Mouse (Mus musculus) monocyte, adult 2 months (primary cell): ENCODE data around the gene Cdc7.

ENCODE experiments used
- DNase-seq, 2 experiments: peaks; one replicate each; pipeline ENCODE4 v3.0.0; 2022; ENCODE audit warnings: low spot score in 2 of 2, low read depth in 1 of 2

The Cdc7 gene

DNA sequence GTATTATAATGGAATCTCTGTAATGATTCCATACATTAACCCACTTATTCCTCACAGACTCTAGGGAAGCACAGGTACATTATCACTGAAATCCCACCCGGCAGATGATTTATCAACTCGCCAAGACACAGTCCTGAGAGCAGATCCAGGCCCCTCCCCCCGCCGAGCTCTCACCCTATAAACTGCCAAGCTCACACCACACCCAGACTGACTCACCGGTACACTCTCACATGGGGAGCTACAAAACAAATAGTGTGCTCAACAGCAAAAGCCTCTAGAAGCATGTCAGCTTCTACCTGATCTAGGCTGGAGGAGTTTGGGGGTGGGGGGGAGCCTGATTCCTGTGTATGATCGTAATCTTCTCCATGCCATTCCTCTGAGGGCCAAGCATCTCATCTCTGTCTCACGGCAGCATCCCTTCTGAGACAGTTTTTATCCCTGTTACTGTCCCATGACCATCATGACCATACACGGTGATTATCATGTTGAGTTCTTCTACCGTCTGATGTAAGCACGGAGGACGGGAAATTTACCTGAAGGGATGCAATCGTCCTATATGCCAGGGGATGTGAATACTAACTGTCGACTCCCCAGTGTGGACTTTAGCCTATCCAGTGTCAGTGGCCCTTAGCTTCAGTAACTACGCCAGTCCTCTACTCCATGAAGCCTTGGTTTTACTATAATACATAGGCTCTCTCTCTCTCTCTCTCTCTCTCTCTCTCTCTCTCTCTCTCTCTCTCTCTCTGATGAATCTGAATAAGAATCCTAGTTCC, 57.4 kb downstream of the Cdc7 start:
- DNase-seq, result no peak

DNA sequence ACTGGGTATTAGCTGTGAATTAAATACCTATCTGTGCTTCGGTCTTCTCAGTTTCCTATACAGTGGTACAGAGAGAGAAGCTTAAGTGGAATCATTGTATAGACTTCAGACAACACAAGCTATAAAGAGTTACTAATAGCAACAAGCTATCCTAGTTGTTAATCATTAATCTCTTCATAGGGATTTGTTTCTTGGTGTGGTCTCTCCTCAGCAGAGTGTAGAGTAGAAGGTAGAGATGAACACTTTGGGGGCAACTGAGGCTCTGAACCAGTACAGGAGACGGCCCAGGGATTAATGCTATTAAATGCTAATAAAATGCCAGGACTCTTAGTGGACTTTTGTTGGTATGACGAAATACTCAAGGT, 57.9 kb downstream of the Cdc7 start:
- DNase-seq, result no peak

DNA sequence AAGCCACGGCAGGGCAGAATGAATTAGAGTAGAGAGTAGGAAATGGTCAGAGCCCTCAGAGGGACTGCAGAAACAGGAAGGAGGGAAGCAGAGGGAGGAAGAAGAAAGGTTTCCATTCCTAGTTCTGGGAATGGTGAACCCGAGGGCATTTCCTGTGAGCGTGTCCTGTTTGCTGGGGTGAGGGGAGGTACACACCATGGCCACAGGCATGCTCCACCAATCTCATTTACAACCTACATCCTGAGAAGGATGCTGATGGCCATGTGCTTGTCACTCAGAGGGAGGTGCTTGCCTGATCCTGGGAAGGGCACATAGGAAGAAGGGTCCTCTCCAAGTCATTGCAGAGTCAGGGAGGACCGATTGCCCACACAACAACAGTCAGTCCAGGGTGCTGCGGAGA, 59.8 kb downstream of the Cdc7 start:
- DNase-seq, result no peak

DNA sequence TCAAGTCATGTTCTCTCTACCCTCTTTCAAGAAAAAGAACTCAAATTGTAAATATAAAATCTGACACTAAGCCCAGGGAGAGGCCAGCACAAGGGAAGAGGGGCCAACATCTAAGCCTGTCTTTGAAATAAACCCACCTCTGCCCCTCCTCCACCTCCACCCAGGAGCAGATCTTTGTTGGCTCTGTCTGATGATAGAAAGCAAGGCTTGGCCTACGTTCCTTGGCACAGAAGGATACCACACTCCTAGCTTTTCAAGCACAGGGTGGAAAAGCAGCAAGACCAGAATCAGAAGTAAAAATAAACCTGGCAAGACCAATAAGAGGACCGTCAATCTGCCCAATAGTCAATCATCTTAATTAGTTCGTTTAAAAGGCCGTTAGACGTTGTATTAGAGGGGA, 61.2 kb downstream of the Cdc7 start:
- no peak for DNase-seq

DNA sequence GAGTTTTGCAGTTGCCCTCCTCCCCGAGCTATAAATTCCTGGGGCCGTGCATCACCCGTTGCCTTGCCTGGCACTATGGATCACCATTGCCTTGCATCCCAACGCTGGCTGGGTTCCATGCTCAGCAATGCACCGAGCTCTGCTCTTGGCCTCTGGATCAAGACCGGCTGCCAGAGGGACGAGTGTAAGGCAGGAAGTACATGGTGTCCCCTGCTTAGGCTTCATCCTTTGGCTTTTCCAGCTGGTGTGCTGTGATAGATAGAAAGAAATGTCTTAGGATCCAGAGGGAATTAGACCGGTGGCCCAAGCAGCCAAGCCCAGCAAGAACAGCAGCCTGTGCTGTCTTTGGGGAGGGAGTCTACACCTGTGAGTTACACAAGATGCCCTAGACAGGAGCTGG, 61.7 kb downstream of the Cdc7 start:
- DNase-seq, result no peak

DNA sequence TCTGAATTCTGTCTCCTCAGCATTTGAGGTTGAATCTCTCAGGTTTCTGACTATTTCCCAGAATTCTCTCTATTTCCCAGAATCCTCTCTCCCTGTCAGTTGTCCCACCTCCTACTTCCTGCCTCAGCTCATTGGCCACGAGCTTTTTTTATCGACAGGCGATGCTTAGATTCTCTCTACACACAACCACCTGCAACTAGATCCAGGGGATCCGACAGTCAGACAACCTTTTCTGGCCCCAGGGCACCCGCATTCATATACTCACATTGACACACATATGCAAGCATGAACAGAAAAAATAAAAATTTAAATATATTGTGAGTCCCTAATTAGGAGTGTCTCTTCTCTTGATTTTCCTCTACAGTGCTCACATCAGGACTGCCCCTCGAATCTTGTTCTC, 63.5 kb downstream of the Cdc7 start:
- DNase-seq, result no peak

DNA sequence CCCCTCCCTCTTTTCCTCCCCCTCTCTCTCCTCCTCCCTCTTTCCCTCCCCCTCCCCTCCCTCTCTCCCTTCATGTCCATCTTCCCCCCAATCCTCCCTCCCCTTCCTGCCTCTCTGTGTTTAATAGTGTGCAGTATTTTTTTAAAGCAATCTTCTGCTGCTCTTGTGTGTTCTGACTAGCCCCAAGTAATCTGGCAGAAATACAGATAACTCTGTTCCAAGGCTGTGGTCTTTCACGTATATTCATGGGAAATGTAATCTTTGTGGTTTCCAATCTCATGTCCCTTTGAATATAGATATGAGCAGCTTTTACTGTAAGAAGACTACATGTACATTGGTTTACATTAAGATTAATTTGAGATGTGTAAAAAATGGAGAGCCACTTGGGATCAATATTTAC, 64.4 kb downstream of the Cdc7 start:
- DNase-seq, result no peak

DNA sequence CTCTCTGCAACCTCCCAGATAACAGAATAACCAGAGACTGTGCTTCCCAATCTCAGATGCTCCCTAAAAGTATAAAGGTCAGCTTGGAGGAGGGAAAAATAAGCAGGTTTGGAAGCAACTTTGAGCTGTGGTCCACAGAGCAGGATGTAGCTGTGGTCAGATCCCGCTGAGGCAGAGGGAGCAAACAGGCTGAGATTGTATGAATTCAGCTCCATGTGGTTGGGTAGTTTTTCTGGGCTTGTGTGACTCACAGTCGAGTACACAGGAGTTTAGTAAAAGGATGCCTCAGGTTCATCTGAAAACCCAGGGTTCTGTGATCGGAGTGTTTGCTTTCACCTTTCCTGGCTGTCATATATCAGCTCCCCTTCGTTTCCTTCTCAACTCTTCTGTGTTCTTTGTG, 65.7 kb downstream of the Cdc7 start:
- DNase-seq, result no peak

DNA sequence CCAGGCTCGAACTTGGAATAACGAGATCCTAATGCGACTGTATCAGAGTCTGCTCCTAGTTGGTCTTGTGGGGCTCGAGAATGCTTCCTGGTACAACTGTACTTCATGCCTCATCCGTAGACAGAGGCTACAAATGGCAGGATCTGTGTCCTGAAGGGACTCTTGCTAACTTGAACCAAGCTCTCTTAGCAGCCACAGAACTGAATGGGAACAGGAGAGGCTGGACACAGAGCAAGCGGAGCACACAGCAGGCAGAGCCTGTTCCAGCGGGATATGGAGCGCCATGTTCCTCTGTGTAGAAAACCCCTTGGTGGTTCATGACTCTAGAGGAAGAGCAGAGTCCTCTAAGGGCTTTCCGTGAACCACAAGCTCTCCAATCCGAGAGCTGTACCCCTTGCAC, 66.7 kb downstream of the Cdc7 start:
- DNase-seq, result no peak
